Mouse (Mus musculus) ES-CJ7 (cell line): ENCODE measurements around the gene Smad1.

Experiments
- DNase-seq: peaks from one replicate; pipeline ENCODE4 v3.0.0; 2011; ENCODE audit warnings: low read depth, low spot score

The Smad1 gene

GRCm38 (mm10) chr8:79297763-79298162 is 101.6 kb downstream of the Smad1 start:
- DNase-seq = peak; percentile 77

GRCm38 (mm10) chr8:79295276-79296105 is 103.8 kb downstream of the Smad1 start:
- DNase-seq = peak; percentile 29

GRCm38 (mm10) chr8:79294610-79295275 is 104.6 kb downstream of the Smad1 start, which contains the start of gene Mmaa:
Gene Mmaa, minus strand, starts transcription at chr8:79294937.
- peak; percentile 98 for DNase-seq

- DNase-seq = no peak
Observed at GRCm38 (mm10) chr8:79293841-79294240, 105.5 kb downstream of the Smad1 start.

GRCm38 (mm10) chr8:79292712-79293264 is 106.5 kb downstream of the Smad1 start:
- no peak for DNase-seq

GRCm38 (mm10) chr8:79289592-79289991 is 109.7 kb downstream of the Smad1 start:
- DNase-seq = no peak

GRCm38 (mm10) chr8:79288681-79289080 is 110.6 kb downstream of the Smad1 start:
- no peak for DNase-seq
